Mouse (Mus musculus) CH12.LX (cell line): Measurements from ENCODE around the gene Adam8. TPM values are rescaled to one million over a fixed set of nuclear protein-coding genes. Genes with fewer than 3 reads are reported as not detected.

Experiments used
- DNase-seq: peaks from one replicate; pipeline ENCODE4 v3.0.0-alpha.2; 2013; ENCODE audit errors: extremely low read depth
- H3K27ac ChIP-seq: 2 replicates; pipeline ENCODE4 v1.5.1; 2012; ENCODE audit warnings: low read depth, mild to moderate bottlenecking, control low read depth, moderate library complexity; ENCODE audit not compliant: insufficient read depth
- H3K27me3 ChIP-seq: replicated peaks from 2 replicates; pipeline ENCODE3; 2012; ENCODE audit warnings: inconsistent platforms
- H3K36me3 ChIP-seq, 2 experiments: replicated peaks in 1 of 2; 2 replicates each; pipeline versions ENCODE3 to v1.6.1; 2012; ENCODE audit warnings: inconsistent platforms in 1 of 2, low read length in 1 of 2, mild to moderate bottlenecking in 1 of 2, mixed read lengths in 1 of 2, moderate library complexity in 1 of 2; ENCODE audit not compliant: control insufficient read depth in 1 of 2, insufficient read depth in 1 of 2
- H3K4me1 ChIP-seq, 2 experiments: 2 replicates each; pipeline ENCODE4 v1.6.1; 2012; ENCODE audit warnings: inconsistent platforms in 1 of 2, moderate library complexity in 1 of 2; ENCODE audit not compliant: insufficient read depth in 2 of 2, control insufficient read depth in 1 of 2
- H3K4me2 ChIP-seq: 2 replicates; pipeline ENCODE4 v1.6.1; 2012; ENCODE audit warnings: low read depth, mild to moderate bottlenecking, control low read depth; ENCODE audit not compliant: poor library complexity, insufficient read depth, severe bottlenecking
- H3K4me3 ChIP-seq, 3 experiments: fragments of 150-350 bp in 1 of 3; sonication (generic) in 1 of 3; replicated peaks in 1 of 3; 2 replicates each; pipeline versions ENCODE3 to v1.5.1; 2011 to 2012; ENCODE audit warnings: low read depth in 2 of 3, low read length in 2 of 3, mild to moderate bottlenecking in 2 of 3, moderate library complexity in 2 of 3, control low read depth in 1 of 3, improper control_type of control experiment in 1 of 3, inconsistent platforms in 1 of 3, mixed read lengths in 1 of 3; ENCODE audit not compliant: poor library complexity in 1 of 3
- H3K79me2 ChIP-seq: replicated peaks from 2 replicates; pipeline ENCODE4 v1.6.1; 2012; ENCODE audit warnings: mild to moderate bottlenecking, moderate library complexity; ENCODE audit not compliant: control insufficient read depth, poor library complexity, insufficient read depth, severe bottlenecking; ENCODE audit errors: extremely low read depth
- H3K9ac ChIP-seq: 2 replicates; pipeline ENCODE4 v1.6.1; 2012; ENCODE audit warnings: low read depth, mild to moderate bottlenecking, control low read depth, moderate library complexity; ENCODE audit not compliant: insufficient read depth
- H3K9me3 ChIP-seq: replicated peaks from 2 replicates; pipeline ENCODE3; 2012; ENCODE audit warnings: low read length, inconsistent platforms, mixed read lengths
- CTCF ChIP-seq, 2 experiments: IDR thresholded peaks in 1 of 2; conservative IDR thresholded peaks in 1 of 2; 2 replicates each; pipeline ENCODE4 v1.5.1; 2011 to 2012; ENCODE audit warnings: low read depth in 2 of 2, low read length in 2 of 2, improper control_type of control experiment in 1 of 2, inconsistent platforms in 1 of 2, mild to moderate bottlenecking in 1 of 2, moderate library complexity in 1 of 2
- NRF1 ChIP-seq: IDR thresholded peaks from 2 replicates; pipeline ENCODE4 v1.6.1; 2014; ENCODE audit warnings: low read depth, mild to moderate bottlenecking, inconsistent platforms, low read length, improper control_type of control experiment, moderate library complexity
- RAD21 ChIP-seq: IDR thresholded peaks from 2 replicates; pipeline ENCODE4 v1.6.1; 2011; ENCODE audit warnings: low read depth, mild to moderate bottlenecking, low read length, improper control_type of control experiment, moderate library complexity
- SMC3 ChIP-seq: IDR thresholded peaks from 2 replicates; pipeline ENCODE4 v1.6.1; 2011; ENCODE audit warnings: low read depth, low read length, improper control_type of control experiment
- dilution Hi-C: fragments of 300-500 bp; cut with MboI; formaldehyde crosslinking; loops from 2 replicates; pipeline ENCODE4 v1.14.3; 2020; ENCODE audit warnings: low sequenced_read_pairs; ENCODE audit not compliant: extremely low pct_unique_long_range_greater_than_20kb, extremely low pct_ligation_motif_present
- in situ Hi-C: fragments of 300-500 bp; cut with MboI; formaldehyde crosslinking; loops from 3 replicates; pipeline ENCODE4 v1.14.3; 2019; ENCODE audit warnings: low sequenced_read_pairs, low pct_ligation_motif_present, low pct_unique_long_range_greater_than_20kb, mixed read lengths
- polyA plus RNA-seq: library from polyadenylated mRNA; unstranded; fragments of >175 nt; gene quantifications from 2 replicates; pipeline ENCODE4 v1.2.1, GENCODE M21; 2012; ENCODE audit warnings: low read depth; ENCODE audit not compliant: insufficient read length
- total RNA-seq, 2 experiments: library from RNA; depleted of rRNA; stranded (reverse); fragments of 300-350 nt in 1 of 2; fragments of >200 nt in 1 of 2; gene quantifications; 2 replicates each; pipeline ENCODE4 v1.2.3; 2012 to 2014

The Adam8 gene
- total and polyA plus RNA-seq, 3 experiments: 46.3 to 63.7 (median 46.5) TPM

- dilution Hi-C loops: no loop called here
- in situ Hi-C loops: no loop called here
Observed at GRCm38 (mm10) chr7:139930732-139931131, 61.6 kb downstream of the Adam8 start.

More at GRCm38 (mm10) chr7:139930732-139931131, 61.6 kb downstream of the Adam8 start:
- peaks cover 7 to 82% of the 10 kb centered on the region in 2 experiments for H3K4me1 ChIP-seq
- no peak overlapping the region for H3K27ac ChIP-seq
- H3K9ac ChIP-seq: no peak overlapping the region
- DNase-seq: peak; percentile 75
- peak overlapping the region in 2 of 3 experiments; percentile 26 to 54 for H3K4me3 ChIP-seq
- H3K36me3 ChIP-seq: peaks cover 6 to 42% of the 10 kb centered on the region in 2 experiments
- H3K27me3 ChIP-seq: no peaks in the 10 kb centered on the region
- H3K79me2 ChIP-seq: no peaks in the 10 kb centered on the region
- peak; percentile 66 to 78 for TF ChIP-seq CTCF (conservative IDR thresholded peaks at IDR 0.05 in 1 of 2, IDR thresholded peaks at IDR 0.05 in 1 of 2; ENCODE audit: low read depth in 2 of 2, low read length in 2 of 2)
- peak; percentile 78 for TF ChIP-seq SMC3
- TF ChIP-seq NRF1: no peak
- TF ChIP-seq RAD21: peak; percentile 58
- H3K4me2 ChIP-seq: no peak overlapping the region
- no peaks in the 10 kb centered on the region for H3K9me3 ChIP-seq

Other genes starting within 250 kb of the Adam8 start
- not detected in 2 replicates for gene Adgra1, start 158.4 kb downstream of the Adam8 start, total RNA-seq (2012; rRNA removed)
- not detected in 2 replicates for gene Adgra1, start 158.4 kb downstream of the Adam8 start, total RNA-seq (2014; rRNA removed)
- not detected in 2 replicates for gene Adgra1, start 158.4 kb downstream of the Adam8 start, polyA plus RNA-seq
- gene Kndc1, start 97.9 kb downstream of the Adam8 start, total RNA-seq (2012; rRNA removed): 2.7 and 4.0 TPM in 2 replicates
- gene Kndc1, start 97.9 kb downstream of the Adam8 start, total RNA-seq (2014; rRNA removed): 2.0 and 2.3 TPM in 2 replicates
- 4.6 and 5.0 TPM in 2 replicates for gene Kndc1, start 97.9 kb downstream of the Adam8 start, polyA plus RNA-seq
- gene Utf1, start 48.8 kb downstream of the Adam8 start, total RNA-seq (2012; rRNA removed): not detected in 2 replicates
- not detected in 2 replicates for gene Utf1, start 48.8 kb downstream of the Adam8 start, total RNA-seq (2014; rRNA removed)
- not detected in 2 replicates for gene Utf1, start 48.8 kb downstream of the Adam8 start, polyA plus RNA-seq
- gene 6430531B16Rik, start 13.8 kb downstream of the Adam8 start, total RNA-seq (2012; rRNA removed): 0.13 and 0.38 TPM in 2 replicates
- not detected in 2 replicates for gene 6430531B16Rik, start 13.8 kb downstream of the Adam8 start, total RNA-seq (2014; rRNA removed)
- 0.21 and 0.33 TPM in 2 replicates for gene 6430531B16Rik, start 13.8 kb downstream of the Adam8 start, polyA plus RNA-seq
- gene Zfp511, start 43.8 kb upstream of the Adam8 start, total RNA-seq (2012; rRNA removed): 44.4 and 44.6 TPM in 2 replicates
- 41.4 and 43.8 TPM in 2 replicates for gene Zfp511, start 43.8 kb upstream of the Adam8 start, total RNA-seq (2014; rRNA removed)
- gene Zfp511, start 43.8 kb upstream of the Adam8 start, polyA plus RNA-seq: 50.1 and 52.2 TPM in 2 replicates
- gene Tubgcp2, start 44.1 kb upstream of the Adam8 start, total RNA-seq (2012; rRNA removed): 40.1 and 42.5 TPM in 2 replicates
- gene Tubgcp2, start 44.1 kb upstream of the Adam8 start, total RNA-seq (2014; rRNA removed): 50.4 and 50.6 TPM in 2 replicates
- gene Tubgcp2, start 44.1 kb upstream of the Adam8 start, polyA plus RNA-seq: 39.5 and 46.7 TPM in 2 replicates
- gene Msx3, start 56.5 kb upstream of the Adam8 start, total RNA-seq (2012; rRNA removed): not detected in 2 replicates
- gene Msx3, start 56.5 kb upstream of the Adam8 start, total RNA-seq (2014; rRNA removed): not detected in 2 replicates
- not detected in 2 replicates for gene Msx3, start 56.5 kb upstream of the Adam8 start, polyA plus RNA-seq
- gene Caly, start 90.0 kb upstream of the Adam8 start, total RNA-seq (2012; rRNA removed): not detected in 2 replicates
- gene Caly, start 90.0 kb upstream of the Adam8 start, total RNA-seq (2014; rRNA removed): not detected in 2 replicates
- gene Caly, start 90.0 kb upstream of the Adam8 start, polyA plus RNA-seq: not detected in 2 replicates
- not detected in 2 replicates for gene Prap1, start 100.8 kb upstream of the Adam8 start, total RNA-seq (2012; rRNA removed)
- gene Prap1, start 100.8 kb upstream of the Adam8 start, total RNA-seq (2014; rRNA removed): not detected in 2 replicates
- gene Prap1, start 100.8 kb upstream of the Adam8 start, polyA plus RNA-seq: not detected in 2 replicates
- 0.76 and 1.8 TPM in 2 replicates for gene Fuom, start 109.9 kb upstream of the Adam8 start, total RNA-seq (2012; rRNA removed)
- not detected in 2 replicates for gene Fuom, start 109.9 kb upstream of the Adam8 start, total RNA-seq (2014; rRNA removed)
- 0.64 and 0.86 TPM in 2 replicates for gene Fuom, start 109.9 kb upstream of the Adam8 start, polyA plus RNA-seq
- gene Paox, start 123.2 kb upstream of the Adam8 start, total RNA-seq (2012; rRNA removed): 40.0 and 42.3 TPM in 2 replicates
- 34.5 and 36.6 TPM in 2 replicates for gene Paox, start 123.2 kb upstream of the Adam8 start, total RNA-seq (2014; rRNA removed)
- gene Paox, start 123.2 kb upstream of the Adam8 start, polyA plus RNA-seq: 30.4 and 39.7 TPM in 2 replicates
- 39.8 and 43.3 TPM in 2 replicates for gene Echs1, start 123.9 kb upstream of the Adam8 start, total RNA-seq (2012; rRNA removed)
- gene Echs1, start 123.9 kb upstream of the Adam8 start, total RNA-seq (2014; rRNA removed): 72.0 and 74.4 TPM in 2 replicates
- 43.8 and 47.8 TPM in 2 replicates for gene Echs1, start 123.9 kb upstream of the Adam8 start, polyA plus RNA-seq
- gene Mtg1, start 145.0 kb upstream of the Adam8 start, total RNA-seq (2012; rRNA removed): 19.3 and 26.6 TPM in 2 replicates
- gene Mtg1, start 145.0 kb upstream of the Adam8 start, total RNA-seq (2014; rRNA removed): 20.7 and 29.4 TPM in 2 replicates
- gene Mtg1, start 145.0 kb upstream of the Adam8 start, polyA plus RNA-seq: 39.6 and 39.8 TPM in 2 replicates
- not detected in 2 replicates for gene Sprn, start 162.3 kb upstream of the Adam8 start, total RNA-seq (2012; rRNA removed)
- gene Sprn, start 162.3 kb upstream of the Adam8 start, total RNA-seq (2014; rRNA removed): not detected in 2 replicates
- gene Sprn, start 162.3 kb upstream of the Adam8 start, polyA plus RNA-seq: not detected in 2 replicates
- not detected in 2 replicates for gene Olfr522, start 172.2 kb upstream of the Adam8 start, total RNA-seq (2012; rRNA removed)
- gene Olfr522, start 172.2 kb upstream of the Adam8 start, total RNA-seq (2014; rRNA removed): not detected in 2 replicates
- gene Olfr522, start 172.2 kb upstream of the Adam8 start, polyA plus RNA-seq: not detected in 2 replicates
- gene Olfr523, start 180.7 kb upstream of the Adam8 start, total RNA-seq (2012; rRNA removed): not detected in 2 replicates
- not detected in 2 replicates for gene Olfr523, start 180.7 kb upstream of the Adam8 start, total RNA-seq (2014; rRNA removed)
- gene Olfr523, start 180.7 kb upstream of the Adam8 start, polyA plus RNA-seq: not detected in 2 replicates
- gene Olfr524, start 213.4 kb upstream of the Adam8 start, total RNA-seq (2012; rRNA removed): not detected in 2 replicates
- gene Olfr524, start 213.4 kb upstream of the Adam8 start, total RNA-seq (2014; rRNA removed): not detected in 2 replicates
- gene Olfr524, start 213.4 kb upstream of the Adam8 start, polyA plus RNA-seq: not detected in 2 replicates
- gene Cd163l1, start 225.7 kb upstream of the Adam8 start, total RNA-seq (2012; rRNA removed): not detected in 2 replicates
- gene Cd163l1, start 225.7 kb upstream of the Adam8 start, total RNA-seq (2014; rRNA removed): not detected in 2 replicates
- not detected in 2 replicates for gene Cd163l1, start 225.7 kb upstream of the Adam8 start, polyA plus RNA-seq